Mouse (Mus musculus): Measurements from ENCODE around the gene Kcnj10. TPM values are rescaled to one million over a fixed set of nuclear protein-coding genes. Genes with fewer than 3 reads are reported as not detected.

Gene Kcnj10
- polyA plus RNA-seq (2015; fragmentation: Nextera tagmentation; extraction: Ambion mirVana) = 0.06 TPM in 2 replicates

GRCm38 (mm10) chr1:172340729-172341321 is at the start of gene Kcnj10:
TSS of gene Kcnj10 (plus strand) at chr1:172341210.
- Histone ChIP-seq H3K9me3 (no peaks in the 10 kb centered on the region), H3K9ac (no peak within 1 kb of the TSS), H3K36me3 (no peaks in the 10 kb centered on the region), H3K27ac (no peak within 1 kb of the TSS), H3K27me3 (peaks cover 59% of the 10 kb centered on the region), H3K4me2 (peak within 1 kb of the TSS; percentile 66), H3K4me3 (peak within 1 kb of the TSS; percentile 40), H3K4me1 (peaks cover 10% of the 10 kb centered on the region)
- peak; percentile 81; the same call in 1 of the 2 replicates for ATAC-seq (ENCODE audit: insufficient number of reproducible peaks, insufficient read depth, low FRiP score, low TSS enrichment, low read depth)
- 2% methylated on average over 38 of the region's 38 CpGs for WGBS

DNA sequence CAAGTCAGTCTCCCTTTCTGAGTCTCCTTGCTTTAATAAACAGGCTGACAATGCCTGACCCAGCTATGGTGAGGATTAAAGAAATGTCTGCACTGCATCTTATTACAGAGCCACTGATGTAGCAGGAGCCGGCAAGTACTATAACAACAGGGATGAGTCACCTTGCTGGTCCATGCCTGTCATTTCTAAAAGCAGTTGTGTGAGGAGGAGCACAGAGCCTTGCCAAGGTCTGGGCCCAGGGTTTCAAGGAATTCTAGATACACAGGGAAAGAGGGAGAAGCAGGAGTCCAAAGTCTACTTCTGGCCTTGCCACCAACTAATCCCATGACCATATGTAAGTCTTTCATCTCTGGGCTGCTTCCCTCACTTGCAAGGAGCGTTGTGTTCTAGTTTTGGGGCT is 48.1 kb upstream of the Kcnj10 start:
- WGBS = 79% methylated on average over 2 of the region's 2 CpGs
- Histone ChIP-seq H3K36me3 (no peaks in the 10 kb centered on the region), H3K9ac (no peak overlapping the region), H3K4me3 (no peak overlapping the region), H3K27me3 (no peaks in the 10 kb centered on the region), H3K4me2 (no peak overlapping the region), H3K4me1 (peaks cover 29% of the 10 kb centered on the region), H3K9me3 (no peaks in the 10 kb centered on the region), H3K27ac (no peak overlapping the region)
- no peak for ATAC-seq (ENCODE audit: insufficient number of reproducible peaks, insufficient read depth, low FRiP score, low TSS enrichment, low read depth)

DNA sequence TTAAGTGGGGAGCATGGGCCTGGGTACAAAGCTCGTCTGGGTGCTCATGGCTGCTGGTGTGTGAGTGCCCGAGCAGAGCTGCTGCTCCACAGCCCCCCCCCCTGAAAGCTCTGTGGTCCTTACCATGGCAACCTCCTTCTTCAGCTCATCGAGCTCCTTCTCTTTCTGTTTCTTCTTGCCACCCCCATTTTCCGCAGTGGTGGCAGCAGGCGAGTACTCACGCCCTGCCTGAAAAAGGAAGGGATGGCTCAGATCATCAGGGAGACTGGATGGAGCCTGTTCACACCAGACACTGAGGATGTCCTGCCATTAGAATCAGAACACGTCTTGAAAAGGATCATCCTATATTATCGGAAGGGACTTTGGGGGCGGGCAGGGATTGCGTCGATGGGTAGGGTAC is 47.6 kb upstream of the Kcnj10 start:
- H3K4me3 ChIP-seq = no peak overlapping the region
- peaks cover 35% of the 10 kb centered on the region for H3K4me1 ChIP-seq
- H3K9ac ChIP-seq = no peak overlapping the region
- no peak overlapping the region for H3K4me2 ChIP-seq
- no peaks in the 10 kb centered on the region for H3K36me3 ChIP-seq
- no peak overlapping the region for H3K27ac ChIP-seq
- WGBS = 88% methylated on average over 11 of the region's 11 CpGs
- no peaks in the 10 kb centered on the region for H3K27me3 ChIP-seq
- ATAC-seq (ENCODE audit: insufficient number of reproducible peaks, insufficient read depth, low FRiP score, low TSS enrichment, low read depth) = no peak
- no peaks in the 10 kb centered on the region for H3K9me3 ChIP-seq

DNA sequence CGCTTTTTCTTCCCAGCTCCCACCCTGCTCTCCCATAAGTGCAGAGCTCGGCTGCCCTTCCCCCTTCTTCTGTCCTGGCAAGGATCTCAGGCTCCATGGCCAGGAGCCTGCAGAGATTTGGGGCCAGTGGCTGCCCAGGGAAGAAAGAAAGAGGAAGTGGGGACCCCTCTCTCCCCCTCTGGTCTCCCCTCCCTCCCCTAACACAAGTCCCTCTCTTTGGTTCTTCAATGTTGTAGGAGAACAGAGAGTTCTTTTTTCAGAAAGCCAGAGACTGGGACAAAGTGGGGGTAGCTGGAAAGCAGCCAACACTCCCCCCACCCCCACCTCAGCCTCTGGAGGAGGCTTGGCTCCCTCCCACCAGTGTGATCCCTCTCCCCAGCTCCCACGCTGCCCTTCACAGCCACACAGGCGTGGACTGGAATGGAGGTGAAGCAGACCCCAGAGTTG is 45.2 kb upstream of the Kcnj10 start:
- H3K36me3 ChIP-seq = no peaks in the 10 kb centered on the region
- H3K4me3 ChIP-seq = no peak overlapping the region
- H3K27ac ChIP-seq = peak overlapping the region; percentile 72
- WGBS = 41% methylated on average over 4 of the region's 4 CpGs
- peaks cover 36% of the 10 kb centered on the region for H3K4me1 ChIP-seq
- H3K9ac ChIP-seq = no peak overlapping the region
- ATAC-seq (ENCODE audit: insufficient number of reproducible peaks, insufficient read depth, low FRiP score, low TSS enrichment, low read depth) = no peak
- H3K9me3 ChIP-seq = no peaks in the 10 kb centered on the region
- H3K27me3 ChIP-seq = no peaks in the 10 kb centered on the region
- peak overlapping the region; percentile 9; the same call in 1 of the 2 replicates for H3K4me2 ChIP-seq

DNA sequence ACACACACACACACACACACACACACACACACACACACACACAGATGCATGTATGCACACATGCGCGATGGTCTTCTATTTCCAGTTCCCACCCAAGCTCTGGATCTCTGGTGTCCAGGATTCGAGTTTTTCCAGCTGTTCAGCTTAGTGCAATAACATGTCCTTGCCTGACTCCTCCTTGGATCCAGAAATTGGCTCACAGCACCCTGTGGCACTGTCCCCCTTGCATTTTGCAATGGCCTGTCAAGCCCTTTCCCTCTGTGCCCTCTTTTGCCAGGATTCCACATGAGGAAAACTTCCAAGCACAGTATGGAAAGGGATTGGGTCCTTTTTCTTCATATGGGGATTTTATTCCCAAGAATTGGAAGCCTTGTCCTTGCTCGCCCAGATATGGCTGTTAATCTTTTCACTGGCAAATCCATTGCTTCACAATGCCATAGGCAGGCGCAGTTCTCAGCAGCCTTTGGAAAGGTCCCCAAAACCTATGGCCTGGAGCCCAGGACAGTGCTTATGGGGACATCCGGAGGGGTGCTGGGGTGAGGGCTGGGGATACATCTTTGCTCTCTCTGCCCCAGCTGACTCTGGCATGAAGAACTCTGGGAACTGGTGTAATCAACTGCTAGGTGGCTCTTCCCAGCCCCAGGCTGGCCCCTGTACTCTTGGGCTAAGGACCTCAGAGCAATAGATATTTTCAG is 44.0 kb upstream of the Kcnj10 start:
- H3K4me3 ChIP-seq = peak overlapping the region; percentile 29
- H3K36me3 ChIP-seq = no peaks in the 10 kb centered on the region
- WGBS = 81% methylated on average over 6 of the region's 6 CpGs
- ATAC-seq (ENCODE audit: insufficient number of reproducible peaks, insufficient read depth, low FRiP score, low TSS enrichment, low read depth) = no peak
- peak overlapping the region; percentile 57 for H3K9ac ChIP-seq
- H3K27ac ChIP-seq = 0 out of 2 replicates have a peak overlapping the region, but pooled peaks have one; percentile 55
- H3K4me1 ChIP-seq = peaks cover 46% of the 10 kb centered on the region
- no peaks in the 10 kb centered on the region for H3K27me3 ChIP-seq
- peak overlapping the region; percentile 54 for H3K4me2 ChIP-seq
- no peaks in the 10 kb centered on the region for H3K9me3 ChIP-seq

DNA sequence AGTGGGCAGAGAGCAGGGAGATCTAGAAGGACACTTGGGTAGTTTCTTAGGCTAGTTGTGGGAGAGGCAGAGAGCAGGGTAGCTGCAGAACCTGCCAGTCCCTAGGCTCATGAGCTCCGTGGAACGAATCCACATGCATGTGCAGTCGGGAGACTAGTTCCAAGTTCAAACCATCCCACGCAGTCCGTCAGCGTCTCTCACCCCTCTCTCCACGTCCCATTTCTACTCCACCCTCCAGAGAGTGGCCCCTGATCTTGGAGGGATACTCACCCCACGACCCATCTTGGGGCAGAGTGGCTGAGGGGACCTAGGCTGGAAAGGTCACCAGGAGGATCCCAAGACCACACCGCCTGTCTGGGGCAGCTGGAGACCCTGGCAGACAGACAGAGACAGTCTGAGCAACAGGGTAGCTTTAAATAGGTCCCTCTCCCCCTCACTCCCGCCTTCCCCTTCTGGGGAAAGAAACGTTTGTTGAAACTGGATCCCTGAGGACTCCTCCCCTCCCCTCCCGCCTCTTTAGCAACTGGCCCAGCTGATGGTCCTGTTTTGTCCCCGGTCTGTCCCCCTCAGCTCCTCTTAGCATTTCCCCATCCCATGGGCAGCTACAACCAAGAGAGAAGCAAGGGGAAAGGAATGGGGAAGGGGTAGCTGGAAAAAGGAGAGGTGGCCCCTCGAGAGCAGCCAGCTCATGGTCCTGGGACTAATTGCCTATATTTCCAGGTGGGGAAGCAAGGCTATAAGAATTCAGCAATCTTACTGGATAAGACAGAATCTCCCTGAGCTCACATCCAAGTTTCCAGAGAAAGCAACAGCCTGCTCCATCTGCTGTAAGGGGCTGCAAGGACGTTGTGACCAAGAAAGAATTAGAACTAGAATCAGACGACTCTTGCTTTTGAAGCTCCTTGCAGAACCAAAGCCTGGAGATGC is 43.1 kb upstream of the Kcnj10 start, which contains the start of gene Atp1a2:
TSS of gene Atp1a2 (minus strand) at position 454 of the 927 bp plus-strand sequence.
- H3K27me3 ChIP-seq = no peaks in the 10 kb centered on the region
- WGBS = 7% methylated on average over 16 of the region's 16 CpGs
- no peaks in the 10 kb centered on the region for H3K9me3 ChIP-seq
- H3K27ac ChIP-seq = peak within 1 kb of the TSS; percentile 55
- peak within 1 kb of the TSS; percentile 54 for H3K4me2 ChIP-seq
- no peak; the same call in 1 of the 2 replicates for ATAC-seq (ENCODE audit: insufficient number of reproducible peaks, insufficient read depth, low FRiP score, low TSS enrichment, low read depth)
- H3K9ac ChIP-seq = peak within 1 kb of the TSS; percentile 57
- peak within 1 kb of the TSS; percentile 29 for H3K4me3 ChIP-seq
- no peaks in the 10 kb centered on the region for H3K36me3 ChIP-seq
- peaks cover 49% of the 10 kb centered on the region for H3K4me1 ChIP-seq

DNA sequence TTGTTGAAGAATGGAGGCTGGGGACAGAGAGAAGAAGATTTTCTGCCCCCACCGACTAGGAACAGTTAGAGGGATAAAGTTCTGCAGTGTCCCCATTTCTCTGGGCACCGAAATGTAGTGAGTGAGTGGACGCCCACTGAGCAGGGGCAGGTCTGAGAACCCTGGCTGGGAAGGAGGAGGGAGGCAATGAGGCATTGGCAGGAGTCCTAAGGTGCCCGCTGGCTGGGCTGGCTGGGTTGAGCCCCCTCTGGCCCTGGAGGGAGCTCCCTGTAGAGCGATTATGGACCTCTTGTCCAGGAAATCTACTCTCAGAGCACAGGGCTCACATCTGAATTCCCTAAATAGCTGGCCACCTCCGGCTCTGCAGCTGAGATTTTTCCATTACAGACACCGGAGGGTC is 41.5 kb upstream of the Kcnj10 start:
- 53% methylated on average over 7 of the region's 7 CpGs for WGBS
- H3K9me3 ChIP-seq = no peaks in the 10 kb centered on the region
- H3K4me2 ChIP-seq = no peak overlapping the region
- no peak overlapping the region for H3K9ac ChIP-seq
- ATAC-seq (ENCODE audit: insufficient number of reproducible peaks, insufficient read depth, low FRiP score, low TSS enrichment, low read depth) = no peak
- H3K4me1 ChIP-seq = peaks cover 49% of the 10 kb centered on the region
- no peaks in the 10 kb centered on the region for H3K36me3 ChIP-seq
- H3K27ac ChIP-seq = no peak overlapping the region
- H3K27me3 ChIP-seq = no peaks in the 10 kb centered on the region
- H3K4me3 ChIP-seq = no peak overlapping the region

DNA sequence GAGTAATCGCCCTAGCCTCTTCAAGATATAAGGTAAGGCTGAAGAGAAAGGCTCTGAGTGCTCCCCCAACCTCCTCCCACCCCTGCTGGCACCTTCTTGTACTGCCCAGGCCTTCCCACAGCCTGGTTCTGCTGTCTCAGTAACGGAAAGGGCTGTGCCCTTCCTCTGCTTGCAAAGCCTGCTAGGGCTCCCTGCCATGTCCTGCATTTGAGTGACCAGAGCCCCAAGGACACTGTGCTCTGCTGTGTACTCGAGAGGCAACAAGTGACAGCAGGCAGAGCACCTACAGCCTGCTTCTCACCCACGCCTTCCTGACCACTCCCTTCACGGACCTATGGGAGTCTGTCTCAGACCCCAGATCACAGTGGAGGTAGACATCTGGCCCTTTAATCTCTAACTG is 40.8 kb upstream of the Kcnj10 start:
- H3K36me3 ChIP-seq = no peaks in the 10 kb centered on the region
- H3K9ac ChIP-seq = no peak overlapping the region
- H3K4me2 ChIP-seq = no peak overlapping the region
- no peak overlapping the region for H3K4me3 ChIP-seq
- no peak for ATAC-seq (ENCODE audit: insufficient number of reproducible peaks, insufficient read depth, low FRiP score, low TSS enrichment, low read depth)
- no peaks in the 10 kb centered on the region for H3K9me3 ChIP-seq
- H3K27ac ChIP-seq = no peak overlapping the region
- peaks cover 46% of the 10 kb centered on the region for H3K4me1 ChIP-seq
- WGBS = 66% methylated on average over 5 of the region's 5 CpGs
- no peaks in the 10 kb centered on the region for H3K27me3 ChIP-seq

DNA sequence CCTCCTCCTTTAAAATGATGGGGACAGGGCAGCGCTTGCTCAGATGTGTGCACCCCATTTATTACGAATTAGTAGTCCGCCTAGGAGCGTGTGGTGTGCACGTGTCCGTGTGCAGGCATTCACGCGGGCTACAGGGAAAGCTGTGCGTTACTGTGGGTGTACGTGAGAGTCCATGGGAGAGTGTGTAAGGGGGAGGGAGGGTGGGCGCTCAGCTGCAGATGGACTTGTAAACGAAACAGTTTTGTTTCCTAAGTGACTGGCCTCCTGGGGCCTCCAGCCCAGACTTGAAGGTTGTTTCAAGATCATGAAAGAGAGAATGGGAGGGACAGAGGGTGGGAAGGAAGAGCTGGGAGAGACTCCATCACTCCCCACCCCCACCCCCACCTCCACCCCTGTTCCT is 39.8 kb upstream of the Kcnj10 start:
- ATAC-seq (ENCODE audit: insufficient number of reproducible peaks, insufficient read depth, low FRiP score, low TSS enrichment, low read depth) = no peak
- Histone ChIP-seq H3K4me1 (peaks cover 37% of the 10 kb centered on the region), H3K27ac (no peak overlapping the region), H3K27me3 (no peaks in the 10 kb centered on the region), H3K9ac (no peak overlapping the region), H3K9me3 (no peaks in the 10 kb centered on the region), H3K36me3 (no peaks in the 10 kb centered on the region), H3K4me3 (no peak overlapping the region), H3K4me2 (no peak overlapping the region)
- WGBS = 48% methylated on average over 12 of the region's 12 CpGs

- H3K27ac ChIP-seq = no peak overlapping the region
- H3K36me3 ChIP-seq = no peaks in the 10 kb centered on the region
- H3K4me1 ChIP-seq = peaks cover 25% of the 10 kb centered on the region
- ATAC-seq (ENCODE audit: insufficient number of reproducible peaks, insufficient read depth, low FRiP score, low TSS enrichment, low read depth) = no peak
- no peaks in the 10 kb centered on the region for H3K9me3 ChIP-seq
- 48% methylated on average over 3 of the region's 3 CpGs for WGBS
- no peak overlapping the region for H3K4me3 ChIP-seq
- no peaks in the 10 kb centered on the region for H3K27me3 ChIP-seq
- H3K4me2 ChIP-seq = no peak overlapping the region
- H3K9ac ChIP-seq = no peak overlapping the region
These were observed 38.7 kb upstream of the Kcnj10 start for GRCm38 (mm10) chr1:172302311-172302710.

GRCm38 (mm10) chr1:172302851-172303250 is 38.2 kb upstream of the Kcnj10 start:
- 18% methylated on average over 6 of the region's 6 CpGs for WGBS
- Histone ChIP-seq H3K4me1 (peaks cover 20% of the 10 kb centered on the region), H3K36me3 (no peaks in the 10 kb centered on the region), H3K9me3 (no peaks in the 10 kb centered on the region), H3K27me3 (no peaks in the 10 kb centered on the region), H3K4me2 (no peak overlapping the region), H3K27ac (no peak overlapping the region), H3K9ac (no peak overlapping the region), H3K4me3 (no peak overlapping the region)
- no peak for ATAC-seq (ENCODE audit: insufficient number of reproducible peaks, insufficient read depth, low FRiP score, low TSS enrichment, low read depth)
